Mouse (Mus musculus): ENCODE measurements around the gene Fgg.

GRCm38 (mm10) chr3:82981861-82982260 is 25.7 kb upstream of the Fgg start:
- TF ChIP-seq CTCF (IDR thresholded peaks at IDR 0.05; ENCODE audit: borderline replicate concordance, control insufficient read depth, extremely low read depth, insufficient read depth, low read length, poor library complexity) (no peak), POLR2A (IDR thresholded peaks at IDR 0.05; ENCODE audit: control insufficient read depth, extremely low read depth, insufficient read depth, low read length, poor library complexity) (no peak)
